Mouse (Mus musculus) right cerebral cortex, postnatal 10 days (tissue): Measurements from ENCODE around the gene Bcl11b.

Experiments
- DNase-seq, 2 experiments: peaks; one replicate each; pipeline ENCODE4 v3.0.0; 2021; ENCODE audit warnings: low spot score in 2 of 2

The Bcl11b gene

DNA sequence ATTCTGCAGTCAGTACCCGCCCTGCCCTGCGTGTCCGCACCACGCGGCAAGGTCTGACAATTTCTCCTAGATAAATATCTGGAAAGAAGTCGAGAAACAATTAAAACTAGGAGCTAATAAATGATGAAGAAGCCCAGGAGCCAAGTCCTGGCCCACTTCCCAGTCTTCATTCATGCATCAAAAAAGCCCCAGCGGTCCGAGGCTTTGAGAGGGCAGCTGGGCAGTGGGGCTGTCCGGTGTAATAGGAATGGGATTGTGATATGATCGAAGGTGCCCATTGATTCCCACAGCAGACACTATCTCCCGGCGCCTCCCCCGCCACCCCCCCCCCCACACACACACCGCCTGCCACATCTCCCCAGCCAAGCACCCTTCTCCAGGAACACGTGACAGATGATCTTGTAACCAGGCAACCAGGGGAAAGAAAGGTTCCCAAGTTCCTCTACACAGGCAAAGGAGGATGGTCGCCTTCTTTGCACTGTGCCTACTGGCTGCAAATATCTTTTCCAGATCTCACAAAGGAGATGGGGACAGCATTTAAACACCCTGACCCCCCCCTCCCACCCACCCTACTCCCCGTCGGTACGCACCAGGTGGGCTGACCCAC lies 68.5 kb downstream of the Bcl11b start:
- DNase-seq: peak; percentile 63 to 76

DNA sequence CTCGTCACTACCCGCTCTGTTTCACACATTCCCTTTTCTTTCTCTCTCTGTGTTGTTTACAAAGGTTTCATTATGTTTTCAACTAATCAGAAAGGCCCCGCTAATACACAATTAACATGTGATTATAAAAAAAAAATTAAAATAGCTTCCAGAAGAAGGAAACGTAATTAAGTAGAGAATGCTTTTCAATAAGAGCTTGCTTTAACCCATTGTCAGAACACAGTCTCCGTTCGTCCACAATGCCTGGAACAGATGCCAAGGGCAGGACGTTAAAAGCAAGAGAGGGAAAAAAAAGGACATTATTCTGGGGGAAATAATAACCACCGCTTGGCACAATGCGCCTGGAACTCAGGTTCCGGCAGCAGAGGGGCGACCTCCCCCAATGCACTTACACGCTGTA lies 71.3 kb downstream of the Bcl11b start:
- no peak for DNase-seq

DNA sequence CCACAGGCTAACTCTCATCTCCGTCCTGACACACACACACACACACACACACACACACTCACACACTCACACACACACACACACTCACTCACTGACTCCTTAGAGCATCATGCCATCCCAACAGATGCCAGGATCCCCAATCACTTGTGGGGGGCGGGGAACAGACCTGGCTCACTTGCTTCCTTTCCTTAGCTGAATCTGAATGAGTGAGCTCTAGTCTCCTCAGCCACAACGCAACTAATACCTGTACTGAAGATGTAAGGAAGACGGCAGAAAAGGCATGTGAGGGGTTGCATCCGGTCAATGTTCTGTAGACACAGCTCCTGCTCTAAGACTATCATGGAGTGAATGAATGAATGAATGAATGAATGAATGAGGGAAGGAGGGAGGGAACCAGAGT lies 71.9 kb downstream of the Bcl11b start:
- peak in 1 of 2 experiments; percentile 47 for DNase-seq

- DNase-seq: peak; percentile 80 to 85
Measured at GRCm38 (mm10) chr12:107930611-107931350, 72.6 kb downstream of the Bcl11b start.

DNA sequence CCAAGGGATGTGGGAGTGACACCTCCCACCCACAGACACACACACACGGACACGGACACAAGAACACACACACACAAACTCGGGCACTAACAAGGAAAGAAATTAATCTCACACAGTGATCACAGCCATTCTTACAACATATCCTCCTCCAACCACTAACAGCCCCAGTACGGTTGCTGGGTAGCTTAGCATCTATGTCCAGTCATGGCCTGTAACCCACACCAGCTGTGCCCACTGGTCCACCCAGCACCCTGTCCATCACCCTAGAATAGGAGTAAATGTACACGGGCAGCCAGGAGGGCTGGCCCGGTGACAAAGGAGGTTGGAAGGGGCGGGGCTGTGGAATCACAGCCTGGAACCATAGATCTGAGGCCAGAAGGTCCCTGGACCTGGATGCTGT lies 74.5 kb downstream of the Bcl11b start:
- DNase-seq: peak in 1 of 2 experiments; percentile 46

DNA sequence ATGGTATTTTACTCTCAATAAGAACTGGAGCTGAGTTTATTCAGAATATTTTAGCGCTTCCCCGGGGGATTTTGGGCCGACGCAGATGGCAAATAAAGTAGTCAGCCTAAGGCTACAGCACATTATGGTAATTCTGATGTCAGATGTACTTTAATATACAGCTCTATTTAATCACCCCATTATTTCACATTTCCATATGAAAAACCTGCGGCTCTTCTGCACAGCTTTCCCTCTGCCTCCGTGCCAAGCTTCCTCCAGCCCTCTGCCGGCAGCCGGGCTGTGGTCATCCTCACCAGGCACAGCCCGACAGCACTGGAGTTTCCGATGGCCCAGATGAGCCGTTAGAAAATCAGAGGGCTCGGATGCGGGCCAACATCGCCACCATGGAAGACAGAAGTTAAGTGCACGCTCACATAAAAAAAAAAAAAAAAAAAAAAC lies 74.9 kb downstream of the Bcl11b start:
- peak; percentile 75 to 77 for DNase-seq

- DNase-seq: peak; percentile 48 to 51
Measured at GRCm38 (mm10) chr12:107927961-107928431, 75.4 kb downstream of the Bcl11b start.

DNA sequence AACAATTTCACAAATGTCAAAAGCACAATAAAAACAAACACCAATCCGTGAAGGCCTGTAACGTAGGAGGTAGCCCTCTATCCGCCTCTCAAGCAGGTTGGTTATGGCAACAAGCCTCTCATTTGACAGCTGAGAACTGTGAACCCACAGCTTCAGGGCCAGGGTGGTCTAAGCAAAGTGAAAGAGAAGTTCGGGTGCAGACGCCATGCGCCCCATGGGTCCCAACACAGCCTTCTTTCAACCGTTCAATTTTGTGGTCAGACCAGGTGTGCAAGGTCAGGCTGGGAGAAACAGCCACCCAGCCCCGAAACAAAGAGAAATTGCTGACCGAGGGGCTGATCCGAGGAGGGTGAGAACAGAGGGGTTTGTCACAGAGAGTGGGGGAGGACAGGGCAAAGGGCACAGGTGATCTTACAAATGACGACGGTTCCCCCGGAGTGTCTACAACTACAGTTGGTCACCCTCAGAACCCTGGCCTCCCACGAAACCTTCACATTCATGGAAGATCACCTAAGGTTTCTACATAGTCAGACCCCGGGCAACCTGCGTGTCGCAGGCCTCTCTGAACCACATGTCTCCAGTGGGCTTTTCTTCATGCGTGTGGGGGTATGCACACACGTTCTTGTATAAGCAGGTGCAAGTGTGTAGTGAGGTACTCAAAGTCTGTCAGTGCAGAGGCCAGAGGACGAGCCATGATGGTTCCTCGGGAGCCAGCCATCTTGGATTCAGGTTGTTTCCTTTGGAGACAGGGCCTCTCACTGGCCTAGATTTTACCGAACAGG lies 77.1 kb downstream of the Bcl11b start:
- DNase-seq: no peak

DNA sequence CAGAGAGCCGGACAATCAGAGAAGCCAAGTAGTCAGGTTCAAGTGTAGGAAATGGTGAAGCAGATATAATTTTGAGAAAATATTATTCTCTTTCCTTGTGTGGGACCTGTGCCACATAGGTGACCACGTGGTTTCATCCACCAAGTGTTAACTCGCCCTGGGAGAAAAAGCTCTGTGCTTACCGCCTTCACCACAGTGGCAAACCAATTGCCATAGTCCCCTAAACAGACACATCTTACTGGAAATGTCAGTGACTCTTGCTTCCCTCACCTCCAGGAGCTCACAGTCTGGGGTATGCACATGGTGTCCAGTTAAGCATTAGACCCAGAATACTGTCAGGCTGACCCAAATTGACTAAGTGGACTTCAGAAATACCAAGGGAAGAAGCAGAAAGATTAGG lies 78.7 kb downstream of the Bcl11b start:
- DNase-seq: no peak

DNA sequence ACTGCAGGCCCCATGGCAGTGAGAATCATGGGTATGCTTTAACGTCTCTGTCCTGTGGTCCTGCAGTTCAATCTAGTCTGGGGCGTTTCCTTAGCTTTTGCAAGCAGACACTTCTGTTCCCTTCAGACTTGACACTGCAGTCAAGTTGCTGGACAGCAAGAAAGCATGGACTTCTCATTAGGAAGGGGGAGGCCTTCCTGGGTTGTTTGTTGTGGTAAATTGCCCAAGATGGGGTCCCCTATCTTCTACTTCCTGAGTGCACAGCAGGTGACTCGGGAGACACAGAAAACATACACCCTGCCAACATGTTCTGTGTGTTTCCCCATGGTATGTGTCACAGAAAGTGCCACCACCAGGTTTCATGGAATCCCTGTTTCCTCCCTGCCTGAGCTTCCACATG lies 79.4 kb downstream of the Bcl11b start:
- no peak for DNase-seq

DNA sequence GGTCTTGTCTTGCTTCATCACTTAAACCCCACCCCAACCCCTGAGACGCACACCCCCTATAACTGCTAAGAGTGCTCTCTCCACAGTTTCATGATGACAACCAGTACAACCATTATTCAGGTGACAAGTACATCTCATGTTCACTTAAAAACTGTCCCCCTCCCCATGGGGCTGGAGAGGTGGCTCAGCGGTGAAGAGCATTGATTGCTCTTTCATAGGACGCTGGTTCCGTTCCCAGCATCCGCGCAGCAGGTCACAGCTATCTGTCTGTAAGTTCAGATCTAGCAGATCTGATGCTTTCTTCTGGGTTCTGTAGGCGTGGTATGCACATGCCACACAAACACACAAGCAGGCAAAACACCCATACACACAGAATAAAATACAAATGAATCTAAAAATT lies 81.2 kb downstream of the Bcl11b start:
- DNase-seq: no peak

GRCm38 (mm10) chr12:107921566-107921965 lies 81.8 kb downstream of the Bcl11b start:
- DNase-seq: no peak

- DNase-seq: no peak
Measured at GRCm38 (mm10) chr12:107921154-107921553, 82.2 kb downstream of the Bcl11b start.

- DNase-seq: no peak
Measured at GRCm38 (mm10) chr12:107920716-107921115, 82.7 kb downstream of the Bcl11b start.

DNA sequence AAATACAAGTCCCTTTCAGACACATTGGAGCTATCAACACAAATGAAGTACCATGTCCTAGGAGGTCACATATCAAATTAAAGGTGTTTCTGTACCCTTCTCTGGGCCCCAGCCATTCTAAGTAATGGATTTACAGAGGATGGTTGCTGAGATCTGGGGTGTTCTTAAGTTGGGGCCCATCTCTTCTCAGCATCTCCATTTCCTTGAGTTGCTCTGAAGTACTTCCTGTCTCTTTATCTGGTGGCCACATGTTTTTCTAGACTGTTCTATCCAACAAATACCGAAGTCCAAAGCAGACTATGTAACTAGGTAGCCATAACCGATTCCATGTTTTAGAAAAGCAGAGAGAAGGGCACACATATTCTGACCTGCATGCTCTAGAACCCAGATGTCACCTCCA lies 83.3 kb downstream of the Bcl11b start:
- no peak for DNase-seq

- no peak for DNase-seq
Measured at GRCm38 (mm10) chr12:107918779-107919178, 84.6 kb downstream of the Bcl11b start.

- no peak for DNase-seq
Measured at GRCm38 (mm10) chr12:107916008-107916407, 87.4 kb downstream of the Bcl11b start.

DNA sequence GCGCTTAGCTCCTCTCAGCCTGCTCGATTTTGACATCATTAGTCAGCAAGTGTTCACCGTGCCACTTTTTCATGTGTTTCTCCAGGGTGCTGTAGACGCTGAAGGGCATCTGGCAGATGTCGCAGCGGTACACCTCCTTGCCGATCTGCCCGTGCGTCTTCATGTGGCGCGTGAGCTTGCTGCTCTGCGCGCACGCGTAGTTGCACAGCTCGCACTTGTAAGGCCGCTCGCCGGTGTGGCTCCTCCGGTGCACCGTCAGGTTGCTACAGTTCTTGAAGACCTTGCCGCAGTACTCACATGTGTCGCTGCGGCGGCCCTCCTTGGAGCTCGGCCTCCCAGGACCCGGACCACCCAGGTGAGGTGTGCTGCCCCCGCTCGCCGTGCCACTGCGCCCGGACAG lies 88.0 kb downstream of the Bcl11b start:
- DNase-seq: no peak

DNA sequence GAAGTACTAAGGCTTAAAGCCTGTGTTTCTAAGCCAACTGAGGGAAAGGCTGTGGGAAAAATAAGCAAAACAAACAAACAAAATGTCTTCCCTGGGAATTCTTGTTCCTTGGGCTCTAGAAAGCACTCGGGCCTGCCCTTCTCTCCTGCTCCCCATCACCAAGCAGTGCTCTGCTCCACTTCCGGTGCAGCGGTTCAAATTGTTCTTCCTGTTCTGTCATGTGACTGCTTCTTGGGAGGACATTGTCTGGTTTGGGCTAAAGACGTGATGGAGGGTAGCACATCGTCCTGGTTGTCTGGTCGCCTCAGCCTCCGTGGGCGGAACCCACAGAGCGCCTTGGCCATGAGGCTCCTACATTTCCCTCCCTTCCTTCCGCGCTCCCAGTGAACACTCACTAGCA lies 94.6 kb downstream of the Bcl11b start:
- no peak for DNase-seq

GRCm38 (mm10) chr12:107905333-107905732 lies 98.1 kb downstream of the Bcl11b start:
- no peak for DNase-seq

DNA sequence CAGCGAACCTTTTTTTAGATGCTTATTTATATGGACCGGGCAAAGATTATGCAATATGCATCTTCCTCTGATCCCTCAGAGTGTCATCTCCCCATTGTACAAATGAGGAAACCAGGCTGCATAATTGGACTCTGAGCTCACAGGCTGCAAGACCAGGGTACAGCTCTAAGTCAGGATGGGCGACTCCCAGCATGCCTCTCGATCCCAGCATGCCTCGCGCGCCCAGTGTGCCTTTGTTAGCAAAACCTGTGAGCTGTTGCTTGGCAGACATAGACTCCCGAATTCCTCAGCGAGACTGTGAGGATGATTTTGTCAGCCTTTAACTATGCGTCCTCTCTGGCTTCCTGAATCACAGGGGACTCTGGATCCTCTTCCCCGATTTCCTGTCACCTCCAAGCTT lies 98.9 kb downstream of the Bcl11b start:
- no peak for DNase-seq

DNA sequence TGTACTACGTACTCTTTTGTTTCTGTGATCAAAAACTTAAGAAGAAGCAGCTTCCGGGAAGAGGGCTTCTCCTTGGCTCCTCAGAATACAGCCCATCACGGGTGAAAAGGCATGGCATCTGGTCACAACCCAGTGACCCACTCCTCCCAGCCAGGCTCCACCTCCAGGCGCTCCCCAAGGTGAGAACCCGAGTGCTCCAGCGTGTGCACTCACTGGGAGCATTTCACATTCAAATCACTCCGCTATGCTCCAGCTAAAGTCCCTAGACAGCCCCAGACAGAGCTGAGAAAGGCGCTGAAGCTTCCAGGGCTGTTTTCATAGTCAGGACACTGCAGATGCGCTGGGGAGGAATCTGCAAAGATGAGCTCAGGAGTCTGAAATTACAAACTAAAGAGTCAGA lies 99.5 kb downstream of the Bcl11b start:
- DNase-seq: no peak

- DNase-seq: no peak
Measured at GRCm38 (mm10) chr12:107891449-107891848, 112.0 kb downstream of the Bcl11b start.
